Mouse (Mus musculus) limb, embryonic 14.5 days (tissue): ENCODE measurements around the gene Samd8. TPM values are rescaled to one million over a fixed set of nuclear protein-coding genes. Genes with fewer than 3 reads are reported as not detected.

ENCODE experiments used
- ATAC-seq: fragments of 200-750 bp; cut with Nextera tagmentation; 2 replicates; pipeline ENCODE4 v1.8.0; 2017; ENCODE audit warnings: low read depth, moderate number of reproducible peaks, moderate TSS enrichment; ENCODE audit not compliant: low FRiP score
- DNase-seq: peaks from one replicate; pipeline ENCODE4 v3.0.0-alpha.2; 2015; ENCODE audit warnings: low spot score
- H3K27ac ChIP-seq: fragments of 300-500 bp; sonication (generic); replicated peaks from 2 replicates; pipeline ENCODE4 v1.5.1; 2014; ENCODE audit warnings: low read depth, mild to moderate bottlenecking, low read length, moderate library complexity, mixed read lengths
- H3K27me3 ChIP-seq: fragments of 300-500 bp; sonication (generic); 2 replicates; pipeline ENCODE4 v1.6.1; 2014; ENCODE audit warnings: low read length, mixed read lengths; ENCODE audit not compliant: control insufficient read depth, insufficient read depth
- H3K36me3 ChIP-seq: fragments of 300-500 bp; sonication (generic); 2 replicates; pipeline ENCODE4 v1.6.1; 2014; ENCODE audit warnings: mild to moderate bottlenecking, low read length, moderate library complexity, mixed read lengths; ENCODE audit not compliant: control insufficient read depth, insufficient read depth
- H3K4me1 ChIP-seq: fragments of 300-500 bp; sonication (generic); 2 replicates; pipeline ENCODE4 v1.6.1; 2014; ENCODE audit warnings: antibody characterized with exemption, low read length, mixed read lengths; ENCODE audit not compliant: control insufficient read depth, insufficient read depth
- H3K4me2 ChIP-seq: fragments of 300-500 bp; sonication (generic); replicated peaks from 2 replicates; pipeline ENCODE4 v1.6.1; 2014; ENCODE audit warnings: low read depth, mild to moderate bottlenecking, low read length, moderate library complexity; ENCODE audit not compliant: severe bottlenecking
- H3K4me3 ChIP-seq: fragments of 300-500 bp; sonication (generic); replicated peaks from 2 replicates; pipeline ENCODE4 v1.5.1; 2014; ENCODE audit warnings: low read length
- H3K9ac ChIP-seq: fragments of 300-500 bp; sonication (generic); 2 replicates; pipeline ENCODE4 v1.6.1; 2014; ENCODE audit warnings: mild to moderate bottlenecking, low read depth, low read length, moderate library complexity; ENCODE audit not compliant: severe bottlenecking
- H3K9me3 ChIP-seq: fragments of 300-500 bp; sonication (generic); 2 replicates; pipeline ENCODE4 v1.6.1; 2016; ENCODE audit warnings: low read length; ENCODE audit not compliant: control insufficient read depth
- POLR2A ChIP-seq: fragments of 200-500 bp; IDR thresholded peaks from 2 replicates; pipeline ENCODE4 v1.8.0; 2012; ENCODE audit warnings: inconsistent platforms, mild to moderate bottlenecking, moderate library complexity, borderline replicate concordance; ENCODE audit not compliant: insufficient read depth, insufficient read length; ENCODE audit errors: extremely low read depth
- WGBS: fragments of 180-500 bp; shearing (Covaris S2); extraction: QIAGEN DNeasy Blood & Tissue Kit; methylation state at CpG from one replicate; pipeline ENCODE4 v1.1.7; 2014; 5-methylcytosine and 5-hydroxymethylcytosine counted together
- polyA plus RNA-seq, 2 experiments: library from polyadenylated mRNA; depleted of rRNA in 1 of 2; stranded (reverse) in 1 of 2; unstranded in 1 of 2; fragments of >200 nt; fragmentation: Nextera tagmentation in 1 of 2; extraction: Ambion mirVana in 1 of 2; gene quantifications; 2 replicates each; pipeline versions ENCODE4 v1.2.1 to v1.2.3; 2012 to 2014

The Samd8 gene
- polyA plus RNA-seq, 2 experiments = 11.4 to 12.3 TPM

GRCm38 (mm10) chr14:21722021-21722698 is 28.2 kb upstream of the Samd8 start:
- ATAC-seq = no peak
- Histone ChIP-seq H3K9ac (no peak overlapping the region), H3K4me2 (no peak overlapping the region), H3K27me3 (no peaks in the 10 kb centered on the region), H3K4me1 (peaks cover 10% of the 10 kb centered on the region), H3K4me3 (no peak overlapping the region), H3K27ac (no peak overlapping the region), H3K36me3 (no peaks in the 10 kb centered on the region), H3K9me3 (peaks cover 5% of the 10 kb centered on the region; the same call in 1 of the 2 replicates)
- DNase-seq = no peak
- 51% methylated on average over 8 of the region's 8 CpGs for WGBS
- TF ChIP-seq POLR2A = no peak

DNA sequence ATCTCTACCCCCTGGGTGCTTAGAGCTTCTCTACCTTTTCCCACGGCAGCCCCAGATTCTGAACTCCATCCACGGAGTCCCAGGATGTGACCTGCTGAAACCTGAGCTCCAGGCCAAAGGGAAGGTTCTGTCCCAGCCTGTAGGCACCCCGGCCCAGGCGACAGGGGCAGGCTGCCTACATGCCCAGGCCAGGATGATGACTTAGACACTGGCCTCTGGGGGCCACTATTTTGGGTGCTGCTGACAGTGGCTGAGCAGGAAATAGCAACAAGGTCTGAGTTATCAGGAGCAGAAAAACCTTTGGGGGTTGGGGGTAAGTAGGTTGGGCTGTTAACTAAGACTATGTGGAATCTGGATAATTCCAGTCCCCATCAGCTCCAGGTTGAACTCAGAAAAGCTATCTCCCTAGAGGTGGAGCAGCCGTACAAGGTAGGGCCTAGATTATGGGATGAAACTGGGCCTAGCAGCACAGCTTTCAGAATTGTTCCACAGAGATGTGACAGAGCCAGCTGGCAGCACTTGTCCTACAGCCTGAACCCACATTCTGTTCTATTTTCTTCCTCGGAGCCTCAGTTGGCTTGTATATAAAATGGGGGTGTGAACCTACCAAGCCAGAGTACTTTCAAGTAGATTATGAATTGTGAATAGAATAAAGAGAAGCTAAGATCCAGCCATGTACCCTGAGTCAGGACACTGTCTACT is 21.1 kb upstream of the Samd8 start:
- WGBS = 67% methylated on average over 6 of the region's 6 CpGs
- no peaks in the 10 kb centered on the region for H3K27me3 ChIP-seq
- no peak for TF ChIP-seq POLR2A
- no peaks in the 10 kb centered on the region for H3K9me3 ChIP-seq
- H3K4me3 ChIP-seq = no peak overlapping the region
- H3K36me3 ChIP-seq = no peaks in the 10 kb centered on the region
- ATAC-seq (no peak), DNase-seq (no peak)
- H3K4me1 ChIP-seq = no peaks in the 10 kb centered on the region
- H3K27ac ChIP-seq = no peak overlapping the region
- H3K9ac ChIP-seq = no peak overlapping the region
- H3K4me2 ChIP-seq = no peak overlapping the region

DNA sequence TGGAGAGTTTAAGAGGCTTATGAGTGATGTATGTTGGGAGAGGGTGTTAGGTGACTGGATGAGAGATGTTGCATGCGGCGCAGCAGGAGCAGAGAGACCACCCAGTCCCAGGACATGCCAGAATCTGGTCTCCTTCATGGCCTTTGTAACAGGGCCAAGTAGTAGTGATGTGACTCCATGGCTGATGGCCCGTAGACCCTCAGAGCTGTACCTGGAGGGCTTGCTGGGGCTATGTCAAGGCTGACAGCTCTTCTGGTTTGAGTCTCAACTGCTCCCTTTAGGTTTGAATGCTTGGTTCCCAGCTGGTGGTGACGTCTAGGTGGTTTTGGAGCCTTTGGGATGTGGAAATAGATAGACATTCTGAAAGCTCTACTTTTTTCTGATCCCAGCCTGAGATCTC is 20.4 kb upstream of the Samd8 start:
- ATAC-seq (no peak), DNase-seq (no peak)
- Histone ChIP-seq H3K27ac (no peak overlapping the region), H3K9me3 (no peaks in the 10 kb centered on the region), H3K4me2 (no peak overlapping the region), H3K4me1 (no peaks in the 10 kb centered on the region), H3K9ac (no peak overlapping the region), H3K36me3 (no peaks in the 10 kb centered on the region), H3K27me3 (no peaks in the 10 kb centered on the region), H3K4me3 (no peak overlapping the region)
- 89% methylated on average over 4 of the region's 4 CpGs for WGBS
- no peak for TF ChIP-seq POLR2A

- H3K36me3 ChIP-seq = no peaks in the 10 kb centered on the region
- no peak overlapping the region for H3K27ac ChIP-seq
- no peaks in the 10 kb centered on the region for H3K4me1 ChIP-seq
- no peak overlapping the region for H3K9ac ChIP-seq
- no peak for TF ChIP-seq POLR2A
- no peaks in the 10 kb centered on the region for H3K27me3 ChIP-seq
- H3K9me3 ChIP-seq = no peaks in the 10 kb centered on the region
- 93% methylated on average over 15 of the region's 15 CpGs for WGBS
- ATAC-seq = no peak
- no peak for DNase-seq
- H3K4me3 ChIP-seq = no peak overlapping the region
- H3K4me2 ChIP-seq = no peak overlapping the region
Observed at GRCm38 (mm10) chr14:21733131-21733905, 17.0 kb upstream of the Samd8 start.

GRCm38 (mm10) chr14:21740345-21740744 is 10.0 kb upstream of the Samd8 start:
- H3K4me3 ChIP-seq = no peak overlapping the region
- H3K9me3 ChIP-seq = no peaks in the 10 kb centered on the region
- TF ChIP-seq POLR2A = no peak
- no peaks in the 10 kb centered on the region for H3K27me3 ChIP-seq
- H3K9ac ChIP-seq = no peak overlapping the region
- DNase-seq = no peak
- whole genome bisulfite sequencing = 95% methylated on average over 7 of the region's 7 CpGs
- H3K4me2 ChIP-seq = no peak overlapping the region
- ATAC-seq = no peak
- H3K27ac ChIP-seq = no peak overlapping the region
- H3K4me1 ChIP-seq = no peaks in the 10 kb centered on the region
- no peaks in the 10 kb centered on the region for H3K36me3 ChIP-seq
